Mouse (Mus musculus): ENCODE results near the gene 1700016H13Rik.
A peak's percentile ranks its signal among the peaks of the same experiment; 100 is the strongest.

The 1700016H13Rik gene

DNA sequence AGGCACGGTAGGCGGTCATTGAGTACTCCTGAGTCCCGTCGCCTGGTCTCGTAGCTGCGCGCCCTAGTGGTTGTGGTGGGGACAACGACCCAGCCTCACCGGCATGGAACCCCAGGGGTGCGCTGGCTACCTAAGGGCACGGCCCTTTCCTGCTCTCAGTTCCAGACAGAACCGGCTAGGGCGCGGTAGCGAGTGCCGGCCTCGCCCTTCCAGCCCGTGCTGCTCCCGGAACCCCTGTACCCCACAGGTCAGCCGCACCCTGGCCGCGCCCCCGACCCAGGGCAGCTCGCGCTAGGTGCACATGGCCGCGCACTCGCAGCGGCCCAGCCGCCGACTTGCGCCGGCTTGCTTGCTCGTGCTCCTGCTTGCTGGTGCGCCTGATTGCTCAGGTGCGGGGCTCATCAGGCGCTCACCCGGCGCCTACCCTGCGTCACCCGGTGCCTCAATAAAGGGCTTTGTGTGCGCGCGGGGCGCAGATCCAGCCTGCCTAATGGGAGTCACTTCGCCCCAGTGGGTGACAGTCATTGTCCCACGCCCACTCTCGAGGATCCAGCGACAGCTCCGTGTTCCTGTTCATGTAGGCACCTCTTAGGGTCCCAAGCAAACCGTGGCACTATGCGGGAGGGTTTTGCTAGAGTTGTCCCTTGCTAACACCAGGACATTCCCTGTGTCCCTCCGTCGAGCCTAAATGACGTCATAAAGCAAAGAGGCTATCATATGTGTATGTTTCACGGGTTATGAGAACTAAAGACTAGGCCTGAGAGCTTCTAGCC lies at the start of gene 1700016H13Rik:
1700016H13Rik (minus strand) TSS at position 665 of the 773 bp plus-strand sequence.
- peak; percentile 92 for DNase-seq (ENCODE audit: low read depth, low spot score)

DNA sequence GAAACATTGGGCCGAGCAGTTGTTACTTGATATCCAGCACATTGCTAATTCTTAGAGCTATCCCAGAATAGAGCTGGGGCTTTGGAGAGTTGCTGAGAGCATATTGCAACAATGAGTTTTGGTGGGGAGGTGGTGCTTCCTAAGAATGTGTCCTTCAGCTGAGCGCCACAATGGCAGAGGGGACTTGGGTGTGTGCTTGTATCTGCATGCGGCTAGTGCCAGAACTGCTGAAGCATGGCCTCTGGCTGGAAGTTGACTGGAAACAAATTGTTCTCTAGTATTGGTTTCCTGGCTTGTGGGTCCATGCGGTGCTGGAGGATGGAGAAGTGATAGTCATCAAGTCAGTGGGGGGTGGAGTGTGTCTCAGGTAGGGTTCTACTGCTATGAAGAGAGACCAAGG lies 49.5 kb upstream of the 1700016H13Rik start:
- DNase-seq (ENCODE audit: low read depth, low spot score) = peak; percentile 70

DNA sequence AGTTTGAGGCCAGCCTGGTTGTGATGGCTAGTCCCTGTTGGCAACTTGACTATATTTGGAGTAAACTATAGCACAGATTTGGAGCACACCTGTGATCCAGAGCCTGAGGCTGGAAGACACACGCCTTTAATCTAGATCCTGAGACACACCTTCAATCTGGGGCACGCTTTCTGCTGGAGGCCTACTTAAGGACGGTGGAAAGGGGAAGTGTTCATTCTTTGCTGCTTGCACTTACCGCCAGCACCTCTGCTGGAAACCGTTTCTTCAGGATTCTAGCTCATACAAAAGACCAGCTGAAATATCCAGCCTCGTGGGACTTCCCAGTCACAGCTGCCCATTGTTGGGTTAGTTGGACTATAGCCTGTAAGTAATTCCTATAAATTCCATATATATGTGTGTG lies 46.7 kb upstream of the 1700016H13Rik start:
- no peak for DNase-seq (ENCODE audit: low read depth, low spot score)

DNA sequence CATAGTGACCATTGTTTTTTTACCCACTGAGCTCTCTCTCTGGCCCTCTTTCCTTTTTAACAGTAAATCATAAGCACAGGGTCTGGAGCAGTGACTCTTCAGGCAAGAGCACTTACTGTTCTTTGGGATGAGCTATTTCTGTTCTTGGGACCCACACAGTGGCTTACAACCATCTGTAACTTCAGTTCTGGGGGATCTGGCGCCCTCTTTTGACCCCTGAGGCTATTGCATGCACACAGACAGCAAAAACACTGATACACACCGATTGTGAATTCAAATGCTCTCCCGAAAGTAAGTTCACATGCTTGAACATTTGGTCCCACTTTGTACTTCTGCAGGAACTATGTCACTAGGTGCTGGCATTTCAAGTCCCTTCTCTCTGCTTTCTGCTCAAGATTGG lies 45.7 kb upstream of the 1700016H13Rik start:
- peak; percentile 79 for DNase-seq (ENCODE audit: low read depth, low spot score)

DNA sequence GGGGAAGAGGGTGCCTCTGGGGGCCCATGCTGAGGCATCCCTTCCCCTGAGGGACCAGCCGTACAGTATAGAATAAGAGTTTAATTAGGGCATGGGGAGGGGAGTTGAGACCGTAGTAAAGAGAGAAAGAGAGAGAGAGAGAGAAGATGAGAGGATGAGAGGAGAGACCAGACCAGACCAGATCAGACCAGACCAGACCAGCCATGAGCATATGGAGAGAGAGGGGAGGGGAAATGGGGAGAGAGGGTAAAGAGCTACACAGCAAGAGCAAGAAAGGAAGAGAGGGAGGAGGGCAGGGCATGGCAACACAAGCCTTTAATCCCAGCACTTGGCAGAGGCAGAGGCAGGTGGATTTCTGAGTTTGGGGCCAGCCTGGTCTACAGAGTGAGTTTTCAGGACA lies 44.9 kb upstream of the 1700016H13Rik start:
- DNase-seq (ENCODE audit: low read depth, low spot score) = peak; percentile 75

DNA sequence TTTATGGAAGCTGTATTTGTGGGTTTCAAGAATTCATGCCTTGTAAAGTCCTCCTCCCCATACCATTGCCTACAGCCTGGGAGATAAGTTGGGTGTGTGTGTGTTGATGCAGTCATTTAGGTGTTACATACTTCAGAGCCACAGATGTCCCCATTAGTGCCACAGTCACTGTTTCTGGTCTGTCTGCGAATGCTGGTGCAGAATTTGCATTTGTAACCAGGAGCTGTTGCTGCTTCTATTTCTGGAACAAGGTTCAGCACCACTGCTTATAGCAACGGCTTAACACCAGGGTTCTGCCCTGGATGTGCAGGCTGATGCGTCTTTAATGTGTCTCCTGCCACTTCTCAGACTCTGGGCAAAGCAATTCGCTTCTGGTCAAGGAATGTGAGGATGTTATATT lies 43.7 kb upstream of the 1700016H13Rik start:
- no peak for DNase-seq (ENCODE audit: low read depth, low spot score)

DNA sequence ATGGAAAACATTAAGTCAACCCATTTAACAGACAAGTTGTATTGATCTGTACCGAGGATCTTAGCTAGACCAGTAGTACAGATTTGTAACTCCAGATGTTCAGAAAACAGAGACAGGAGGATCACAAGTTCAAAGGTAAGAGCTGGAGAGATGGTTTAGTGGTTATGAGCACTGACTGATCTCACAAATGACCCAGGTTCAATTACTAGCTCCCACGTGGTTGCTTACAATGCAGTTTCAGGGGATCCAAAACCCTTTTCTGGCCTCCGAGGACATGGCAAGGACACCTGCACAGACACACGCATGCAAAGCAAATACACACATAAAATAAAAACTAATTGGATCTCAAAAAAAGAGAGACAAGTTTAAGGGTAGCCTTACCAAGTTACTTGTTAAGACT lies 42.8 kb upstream of the 1700016H13Rik start:
- no peak for DNase-seq (ENCODE audit: low read depth, low spot score)

DNA sequence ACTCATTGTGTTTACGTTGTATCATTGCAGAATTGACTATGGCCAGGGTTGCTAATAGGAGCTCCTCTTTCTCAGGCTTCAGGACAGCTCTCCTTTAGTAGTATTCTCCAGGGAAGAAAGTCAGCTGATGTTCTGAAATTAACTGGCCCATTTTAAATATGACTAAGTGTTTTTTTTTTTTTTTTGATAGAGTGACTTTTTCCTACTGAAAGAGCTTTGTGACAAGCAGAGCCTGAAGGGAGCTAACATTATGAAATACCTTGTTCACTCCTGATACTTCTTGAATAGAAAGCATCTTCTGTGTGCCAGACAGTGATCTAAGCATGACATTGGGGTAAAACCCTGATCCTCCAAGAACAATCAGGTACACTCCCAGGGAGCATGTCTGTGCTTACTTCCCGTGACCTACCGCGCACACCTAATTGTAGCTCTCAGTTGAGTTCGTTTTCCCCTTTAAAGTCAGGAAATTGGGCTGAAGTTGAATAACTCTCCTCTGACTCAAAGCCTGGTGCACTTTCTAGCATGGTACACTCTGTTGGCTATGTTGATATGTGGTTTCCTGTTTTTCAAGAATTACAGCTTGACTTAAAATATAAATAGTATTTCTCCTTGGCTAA lies 42.2 kb upstream of the 1700016H13Rik start:
- DNase-seq (ENCODE audit: low read depth, low spot score) = no peak

DNA sequence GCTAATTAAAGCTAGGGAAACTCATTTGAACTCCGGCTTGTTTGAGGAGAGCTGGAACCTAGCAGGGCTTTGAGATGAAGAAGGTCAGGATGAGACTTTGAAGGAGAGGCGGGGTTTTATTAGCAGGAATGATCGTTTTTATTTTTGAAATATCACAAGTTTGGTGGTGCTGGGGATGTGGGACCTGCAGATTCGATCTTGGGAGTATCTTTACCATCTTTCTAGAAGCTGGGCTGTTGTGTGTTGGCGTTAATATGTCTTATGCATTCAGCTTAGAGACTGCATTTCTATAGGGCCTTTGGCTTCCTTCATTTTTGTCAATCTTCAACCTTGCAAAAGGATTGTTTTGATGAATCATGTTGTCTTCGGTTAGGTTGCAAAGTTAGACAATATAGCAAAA lies 38.3 kb upstream of the 1700016H13Rik start:
- no peak for DNase-seq (ENCODE audit: low read depth, low spot score)

DNA sequence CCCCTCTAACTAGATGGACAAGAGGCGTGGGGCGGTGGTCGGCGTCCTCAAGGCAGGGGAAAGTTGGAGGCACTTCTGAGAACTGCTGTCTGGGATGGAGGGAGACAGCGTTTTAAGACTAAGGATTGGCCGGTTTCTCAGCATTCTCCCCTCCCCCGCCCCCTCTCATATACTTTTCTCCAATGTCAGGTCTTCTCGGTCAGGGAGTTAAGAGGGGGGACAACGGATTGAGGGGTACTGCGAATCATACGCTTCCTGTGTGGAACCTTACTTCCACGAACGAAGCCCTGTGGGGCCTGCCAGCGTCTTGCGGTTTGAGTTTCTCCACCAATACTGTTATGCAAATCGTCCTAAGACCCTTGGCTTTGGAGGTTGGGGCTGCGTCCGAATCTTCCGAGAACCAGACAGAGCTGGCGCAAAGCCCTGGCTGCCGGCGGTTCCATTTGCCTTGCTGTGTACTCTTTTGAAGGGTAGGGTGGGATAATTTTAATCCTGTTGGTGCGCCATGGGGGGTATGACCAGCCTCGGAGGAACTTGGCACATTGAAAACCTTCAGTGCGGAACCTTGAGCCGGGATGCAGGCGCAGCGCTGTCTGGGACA lies 37.3 kb upstream of the 1700016H13Rik start:
- peak; percentile 96 for DNase-seq (ENCODE audit: low read depth, low spot score)

DNA sequence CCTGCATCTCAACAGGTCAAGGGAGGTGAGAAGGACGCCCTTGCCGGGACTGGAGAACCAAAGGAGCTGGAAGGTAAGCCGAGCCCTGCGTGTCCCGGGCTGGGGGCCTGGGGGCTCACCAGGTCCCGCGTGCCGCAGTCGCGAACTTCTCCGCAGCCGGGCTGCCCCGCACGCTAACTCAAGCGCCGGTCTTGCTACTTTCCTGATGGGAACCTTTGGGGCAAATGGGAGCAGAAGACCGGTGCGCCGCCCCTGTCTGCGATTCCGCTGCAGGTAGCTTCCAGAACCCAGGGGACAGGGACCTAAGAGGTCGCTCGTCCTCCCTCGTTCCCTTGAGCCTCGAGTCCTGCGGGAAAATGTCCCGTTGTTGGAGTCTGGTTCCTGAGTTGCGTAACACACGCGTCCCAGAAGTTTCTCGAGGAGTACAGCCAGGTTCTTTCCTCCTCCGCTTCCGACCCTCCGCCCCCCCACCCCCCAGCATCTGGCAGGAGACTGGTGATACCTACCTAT lies 36.8 kb upstream of the 1700016H13Rik start:
- no peak for DNase-seq (ENCODE audit: low read depth, low spot score)

DNA sequence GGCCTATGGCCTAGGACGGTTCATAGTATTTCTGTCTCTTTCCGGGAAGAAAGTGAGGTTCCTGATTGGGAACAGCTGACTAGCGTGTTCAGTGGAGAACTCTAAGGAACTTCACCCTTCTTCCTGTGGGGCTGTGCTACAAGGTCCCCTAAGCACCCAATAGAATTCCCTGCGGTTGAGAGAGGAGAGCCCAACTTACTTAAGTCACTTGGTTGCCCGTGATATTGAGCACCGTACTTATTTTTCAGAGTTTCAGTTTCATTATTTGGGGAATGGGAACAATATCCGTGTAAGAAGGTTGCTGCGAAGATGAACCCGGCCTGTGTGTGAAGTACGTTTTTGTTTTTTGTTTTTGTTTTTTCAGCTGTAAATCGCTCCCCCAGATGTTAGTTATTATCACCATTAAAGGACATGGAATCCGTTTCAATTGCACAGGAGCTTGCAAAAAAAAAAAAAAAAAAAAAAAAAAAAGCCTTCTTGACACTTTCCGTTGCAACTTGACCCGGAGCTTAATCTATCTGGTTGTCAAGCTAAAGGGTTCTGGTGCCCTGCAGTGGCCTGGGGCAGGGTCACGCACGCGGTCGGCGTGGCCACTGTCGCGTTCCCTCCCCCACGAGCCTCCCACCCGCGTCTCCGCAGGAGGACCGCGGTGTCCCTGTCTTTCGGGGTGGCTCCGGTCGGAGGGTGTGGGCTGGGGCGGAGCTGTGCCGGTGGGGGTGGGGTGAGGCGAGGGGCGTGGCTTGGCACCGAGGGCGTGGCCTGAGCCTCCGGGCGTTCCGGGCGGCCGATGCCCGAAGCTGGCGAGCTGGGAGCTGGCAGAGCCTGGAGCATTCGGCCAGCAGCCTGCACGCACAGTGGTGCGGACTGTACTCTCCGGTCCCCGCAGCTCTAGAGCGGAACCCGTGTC lies 36.1 kb upstream of the 1700016H13Rik start, which contains the start of gene Aff1:
Aff1 (plus strand) TSS at position 751 of the 907 bp plus-strand sequence.
- DNase-seq (ENCODE audit: low read depth, low spot score) = peak; percentile 86

DNA sequence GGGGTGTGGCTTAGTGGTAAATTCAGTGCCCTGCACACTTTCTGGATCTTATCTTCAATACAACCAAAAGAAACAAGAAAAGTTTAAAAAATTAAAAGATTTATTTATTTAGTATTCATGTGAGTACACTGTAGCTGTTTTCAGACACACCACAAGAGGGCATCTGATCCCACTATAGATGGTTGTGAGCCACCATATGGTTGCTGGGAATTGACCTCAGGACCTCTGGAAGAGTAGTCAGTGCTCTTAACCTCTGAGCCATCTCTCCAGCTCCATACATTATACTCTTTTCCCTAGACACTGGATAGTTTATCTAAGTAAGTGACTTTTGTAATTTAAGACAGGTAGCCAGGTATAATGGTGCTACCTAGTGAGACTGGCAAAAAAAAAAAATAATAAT lies 35.4 kb upstream of the 1700016H13Rik start:
- DNase-seq (ENCODE audit: low read depth, low spot score) = no peak

DNA sequence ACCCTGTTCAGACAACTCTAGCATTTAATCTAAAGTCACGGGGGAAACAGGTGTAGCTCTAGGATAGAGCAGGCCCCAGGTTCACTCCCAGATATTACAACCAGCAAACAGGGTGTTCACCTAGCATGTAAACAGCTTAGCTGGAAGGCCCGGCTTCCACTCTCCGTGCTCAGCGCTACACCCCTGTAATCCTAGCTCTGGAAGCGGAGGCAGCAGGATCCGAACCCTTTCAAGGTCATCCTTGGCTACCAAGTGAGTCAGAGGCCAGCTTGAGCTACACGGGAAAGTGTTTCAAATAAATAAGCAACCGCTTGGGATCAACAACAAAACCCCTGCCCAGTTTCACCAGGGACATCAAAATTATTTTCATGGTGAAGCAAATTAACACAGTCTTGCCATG lies 34.4 kb upstream of the 1700016H13Rik start:
- peak; percentile 74 for DNase-seq (ENCODE audit: low read depth, low spot score)

DNA sequence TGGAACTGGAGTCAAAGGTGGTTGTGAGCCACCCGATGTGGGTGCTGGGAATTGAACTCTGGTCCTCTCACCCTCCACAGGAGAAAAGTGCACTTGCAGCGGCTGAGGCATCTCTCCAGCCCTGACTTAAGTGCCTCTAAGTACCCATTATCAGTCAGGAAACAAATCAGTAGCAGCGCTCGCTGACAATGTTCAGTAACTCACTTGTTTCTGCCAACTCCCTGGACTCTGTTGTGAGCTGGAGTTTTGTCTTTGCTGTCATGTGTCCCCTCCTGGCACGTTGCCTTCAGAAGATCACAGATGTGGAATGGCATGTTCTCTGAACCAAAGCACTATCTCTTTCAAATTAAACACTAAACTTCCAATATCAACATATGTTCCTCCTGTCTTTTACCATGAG lies 33.8 kb upstream of the 1700016H13Rik start:
- no peak for DNase-seq (ENCODE audit: low read depth, low spot score)

DNA sequence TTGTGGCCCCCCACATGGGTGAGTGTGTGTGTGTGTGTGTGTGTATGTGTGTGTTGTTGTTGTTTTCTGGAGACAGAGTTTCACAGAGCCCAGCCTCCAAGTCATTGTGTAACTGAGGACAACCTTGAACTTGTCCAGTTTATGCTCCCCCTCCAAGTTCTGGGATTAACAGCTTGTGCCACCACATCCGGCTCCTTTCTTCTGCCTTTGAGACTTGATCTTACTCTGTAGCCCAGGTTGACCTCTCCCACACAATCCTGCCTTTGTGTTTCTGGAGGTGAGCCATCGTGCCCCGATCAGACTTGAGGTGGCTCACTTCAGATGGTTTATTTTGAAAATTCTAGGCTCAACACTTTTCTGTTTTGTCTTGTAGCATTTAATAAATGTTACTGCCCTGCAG lies 26.0 kb upstream of the 1700016H13Rik start:
- DNase-seq (ENCODE audit: low read depth, low spot score) = no peak

DNA sequence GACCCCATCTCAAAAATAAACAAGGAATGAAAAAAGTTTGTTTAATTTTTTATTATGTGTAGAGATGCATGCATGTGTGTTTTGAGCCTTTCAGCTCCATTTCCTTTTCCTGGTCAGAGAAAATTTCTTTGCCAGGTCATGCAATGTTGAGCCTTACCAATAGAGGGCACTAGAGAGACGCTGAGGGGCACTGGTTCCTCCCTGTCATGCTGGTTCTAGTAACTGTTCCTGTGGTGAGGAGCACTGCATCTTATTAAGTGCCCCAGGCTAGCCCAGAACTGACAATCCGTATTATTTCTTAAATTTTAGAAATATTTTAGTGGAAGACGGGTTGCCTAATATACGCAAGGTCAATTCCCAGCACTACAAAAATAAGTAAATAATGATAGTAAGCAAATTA lies 24.6 kb upstream of the 1700016H13Rik start:
- DNase-seq (ENCODE audit: low read depth, low spot score) = peak; percentile 79

DNA sequence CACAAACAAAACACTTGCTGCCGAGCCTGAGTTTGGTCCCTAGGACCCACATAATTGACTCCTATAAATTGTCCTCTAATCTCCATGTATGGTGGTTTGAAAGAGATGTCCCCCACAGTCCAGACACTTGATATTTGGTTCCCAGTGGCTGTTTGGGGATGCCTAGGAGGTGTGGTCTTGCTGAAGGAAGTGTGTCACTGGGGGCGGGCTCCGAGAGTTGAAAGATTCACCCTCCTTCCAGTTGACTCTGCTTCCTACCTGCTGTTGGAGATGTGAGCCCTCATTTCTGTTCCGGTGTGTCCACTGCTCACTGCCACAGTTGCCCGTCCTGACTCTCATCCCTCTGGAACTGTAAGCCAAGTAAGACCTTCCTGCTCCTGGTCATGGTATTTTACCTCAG lies 23.2 kb upstream of the 1700016H13Rik start:
- peak; percentile 56 for DNase-seq (ENCODE audit: low read depth, low spot score)

DNA sequence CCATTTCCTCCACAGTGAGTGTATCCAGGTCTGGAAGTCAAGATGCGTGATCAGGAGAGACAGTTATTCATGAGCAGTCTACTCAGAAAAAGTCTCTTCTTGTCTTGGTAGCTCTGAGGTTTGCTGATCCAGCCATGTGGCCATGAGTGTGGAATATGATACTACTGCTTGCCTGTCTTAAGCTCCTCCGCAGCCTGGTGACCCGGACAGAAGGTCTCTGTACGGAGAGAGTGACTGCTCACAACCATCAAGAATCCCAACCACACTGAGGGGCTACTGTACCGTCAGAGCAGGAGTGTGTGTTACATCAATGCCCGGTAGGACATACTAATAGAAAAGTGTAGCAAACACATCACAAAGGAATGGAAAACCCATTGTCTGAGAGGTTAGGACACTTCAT lies 22.1 kb upstream of the 1700016H13Rik start:
- no peak for DNase-seq (ENCODE audit: low read depth, low spot score)

DNA sequence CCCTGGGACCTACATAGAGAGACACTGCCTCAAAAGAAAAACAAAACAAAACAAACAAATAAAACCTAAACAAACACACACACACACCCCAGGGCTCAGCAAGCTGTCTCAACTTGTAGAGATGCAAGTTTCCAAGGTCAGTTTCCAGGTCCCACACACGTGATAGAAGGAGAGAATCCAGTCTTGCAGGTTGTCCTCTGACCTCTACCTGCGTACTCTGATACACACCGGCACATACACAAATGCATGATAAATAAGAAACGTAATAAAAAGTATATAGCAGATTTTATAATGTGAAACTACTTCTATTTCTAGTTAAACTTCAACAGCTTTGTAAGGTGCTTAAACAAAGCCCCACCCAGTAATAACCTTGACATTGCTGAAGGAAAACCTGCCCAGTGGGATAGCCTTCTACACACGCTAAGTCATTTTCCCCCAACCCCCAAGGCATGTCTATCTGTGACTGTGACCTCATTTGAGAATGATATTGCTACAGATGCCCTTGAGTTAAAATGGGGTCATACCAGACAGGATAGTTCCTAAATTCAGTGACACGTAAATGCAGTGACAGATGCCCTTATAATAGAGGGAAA lies 20.6 kb upstream of the 1700016H13Rik start:
- no peak for DNase-seq (ENCODE audit: low read depth, low spot score)

DNA sequence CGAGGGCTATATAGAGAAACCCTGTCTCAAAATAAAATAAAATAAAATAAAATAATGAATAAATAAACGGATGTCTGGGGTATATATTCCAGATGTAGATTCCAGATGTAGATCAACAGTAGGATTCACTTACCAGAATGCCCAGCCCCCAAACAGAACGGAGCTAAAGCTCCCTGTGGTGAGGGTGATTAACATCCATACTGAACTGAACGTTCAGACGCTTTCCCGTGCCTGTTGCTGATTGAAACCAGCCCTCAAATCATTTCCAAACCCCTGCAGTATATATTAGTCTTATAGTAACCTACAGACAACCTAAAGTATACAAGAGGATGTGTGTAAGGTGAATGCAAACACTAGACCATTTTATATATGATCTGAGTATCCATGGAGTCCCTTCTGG lies 18.7 kb upstream of the 1700016H13Rik start:
- peak; percentile 59 for DNase-seq (ENCODE audit: low read depth, low spot score)

Data from ES-CJ7 (cell line).